Mouse (Mus musculus) urinary bladder, postnatal 25 days (tissue): ENCODE results near the gene H2-Eb2.
A peak's percentile ranks its signal among the peaks of the same experiment; 100 is the strongest.
"Not testable (repeated sequence)": the region's sequence is repeated elsewhere in the genome, so short reads cannot be mapped to it uniquely, and the experiment has no call there.

Experiments
- DNase-seq: peaks from one replicate; pipeline ENCODE4 v3.0.0; 2022; ENCODE audit warnings: low spot score

H2-Eb2 gene

GRCm38 (mm10) chr17:34306407-34306806 is 19.1 kb upstream of the H2-Eb2 start:
- no peak for DNase-seq

DNA sequence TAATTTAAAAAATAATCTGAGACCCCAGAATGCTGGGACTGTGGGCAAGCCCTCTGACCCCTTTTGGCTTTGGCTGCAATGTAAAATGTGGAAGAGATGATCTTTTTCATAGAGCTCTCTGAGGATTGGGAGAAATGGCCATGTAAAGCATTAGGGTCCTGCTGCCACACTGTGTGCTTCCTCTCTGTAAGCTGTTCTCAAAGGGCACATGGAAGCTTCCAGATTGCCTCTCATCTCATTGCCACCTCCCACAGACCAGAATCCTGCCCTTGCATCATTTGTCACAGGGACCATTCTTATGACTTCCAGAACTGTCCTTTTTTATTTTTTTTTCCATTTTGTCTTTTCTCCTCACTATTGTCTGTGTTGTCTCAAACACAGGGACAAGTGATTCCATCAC is 18.2 kb upstream of the H2-Eb2 start:
- DNase-seq, result no peak

- DNase-seq, result no peak
These were observed 17.3 kb upstream of the H2-Eb2 start for GRCm38 (mm10) chr17:34308161-34308560.

DNA sequence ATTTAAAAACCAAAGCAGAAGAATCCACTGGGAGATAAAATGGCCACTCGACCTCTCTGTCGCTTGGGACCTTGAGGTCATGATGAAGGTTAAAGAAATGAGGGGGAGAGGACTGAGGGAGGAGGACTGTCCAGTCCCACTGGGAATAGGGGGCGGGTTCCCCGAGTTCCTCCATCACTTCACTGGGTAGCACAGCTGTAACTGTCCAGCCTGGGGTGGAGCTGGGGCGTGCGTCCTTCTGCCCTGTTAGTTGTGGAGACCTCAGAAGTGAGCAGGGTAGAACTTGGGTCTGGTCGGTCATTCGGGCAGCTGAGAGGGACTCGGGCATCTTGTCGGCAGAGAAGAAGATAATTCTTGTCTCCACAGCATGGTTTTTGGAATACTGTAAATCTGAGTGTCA is 16.2 kb upstream of the H2-Eb2 start:
- DNase-seq, result no peak

DNA sequence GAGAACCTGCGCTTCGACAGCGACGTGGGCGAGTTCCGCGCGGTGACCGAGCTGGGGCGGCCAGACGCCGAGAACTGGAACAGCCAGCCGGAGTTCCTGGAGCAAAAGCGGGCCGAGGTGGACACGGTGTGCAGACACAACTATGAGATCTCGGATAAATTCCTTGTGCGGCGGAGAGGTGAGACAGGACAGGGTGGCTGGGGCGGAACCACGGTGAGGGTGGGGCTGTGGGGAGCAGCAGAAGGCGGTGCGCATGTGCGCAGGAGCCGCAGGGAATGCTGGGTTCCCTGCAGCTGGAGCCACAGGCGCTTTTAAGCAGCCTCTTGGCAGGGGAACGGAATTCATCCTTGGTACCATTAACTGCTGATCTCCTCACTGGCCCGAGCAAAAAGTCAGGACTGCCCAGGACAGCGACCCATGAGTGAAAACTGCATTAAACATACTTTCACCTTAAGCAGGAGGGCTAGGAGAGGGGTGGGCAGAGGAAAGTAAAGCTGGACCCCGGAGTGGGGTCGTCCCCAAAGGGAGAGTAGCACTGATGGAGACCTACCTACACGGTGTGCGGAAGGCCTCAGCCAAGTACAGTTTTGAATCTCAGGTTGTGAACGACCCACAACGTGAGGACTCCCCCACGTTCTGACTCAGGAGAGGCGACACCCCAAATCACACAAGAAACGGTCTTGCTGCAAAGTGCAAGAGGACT is 15.6 kb upstream of the H2-Eb2 start:
- DNase-seq, result peak; percentile 48

GRCm38 (mm10) chr17:34310526-34310925 is 14.9 kb upstream of the H2-Eb2 start:
- not testable (repeated sequence) for DNase-seq

DNA sequence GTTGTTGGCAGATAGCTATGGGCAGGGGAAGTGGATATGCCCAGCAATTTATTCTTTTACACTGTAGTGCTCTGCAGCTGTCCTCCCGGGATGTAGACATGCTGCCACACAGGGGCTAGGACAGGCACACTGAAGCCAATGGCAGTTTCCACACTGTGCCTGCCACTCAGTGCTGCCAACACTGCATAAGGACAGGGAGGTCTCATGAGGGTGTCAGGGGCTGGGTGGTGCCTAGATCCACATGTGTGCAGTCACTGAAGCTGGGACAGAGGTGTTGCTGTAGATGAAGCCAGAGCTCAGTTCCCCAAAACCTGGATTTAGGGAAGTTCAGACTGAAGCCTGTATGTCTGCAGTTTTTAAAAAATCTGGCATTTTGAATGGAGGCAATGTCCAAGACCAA is 13.3 kb upstream of the H2-Eb2 start:
- no peak for DNase-seq

DNA sequence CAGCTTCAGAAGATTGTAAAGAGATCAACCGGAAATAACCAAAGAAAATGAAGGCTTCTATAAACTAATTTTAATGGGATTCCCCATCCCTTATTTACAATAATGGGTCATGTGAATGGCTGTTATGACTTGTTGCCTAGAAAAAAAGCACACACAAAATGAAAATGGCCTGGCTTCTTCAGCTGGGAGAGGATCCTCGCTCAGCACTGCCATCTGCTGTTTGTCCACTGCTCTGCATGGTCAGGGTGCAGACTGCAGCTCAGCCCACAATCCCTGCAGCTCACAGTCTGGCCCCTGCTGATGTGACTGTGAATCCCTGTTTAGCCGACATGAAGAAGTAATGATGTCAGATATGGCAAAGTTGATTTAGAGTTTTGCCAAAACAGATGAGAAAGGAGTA is 12.1 kb upstream of the H2-Eb2 start:
- DNase-seq, result peak; percentile 81

DNA sequence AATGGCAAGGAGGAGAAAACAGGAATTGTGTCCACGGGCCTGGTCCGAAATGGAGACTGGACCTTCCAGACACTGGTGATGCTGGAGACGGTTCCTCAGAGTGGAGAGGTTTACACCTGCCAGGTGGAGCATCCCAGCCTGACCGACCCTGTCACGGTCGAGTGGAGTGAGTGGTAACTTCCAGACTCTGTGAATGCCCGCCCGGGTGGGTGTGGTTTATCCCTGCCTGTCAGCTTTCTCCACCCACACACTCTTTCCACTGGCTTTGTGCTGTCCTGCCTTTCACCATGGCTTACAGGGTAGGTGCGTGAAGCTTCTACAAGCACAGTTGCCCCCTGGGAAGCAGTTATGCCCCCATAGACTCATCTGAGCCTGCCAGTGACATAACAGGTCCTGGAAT is 11.2 kb upstream of the H2-Eb2 start:
- DNase-seq, result no peak

GRCm38 (mm10) chr17:34315512-34315911 is 10.0 kb upstream of the H2-Eb2 start:
- no peak for DNase-seq

DNA sequence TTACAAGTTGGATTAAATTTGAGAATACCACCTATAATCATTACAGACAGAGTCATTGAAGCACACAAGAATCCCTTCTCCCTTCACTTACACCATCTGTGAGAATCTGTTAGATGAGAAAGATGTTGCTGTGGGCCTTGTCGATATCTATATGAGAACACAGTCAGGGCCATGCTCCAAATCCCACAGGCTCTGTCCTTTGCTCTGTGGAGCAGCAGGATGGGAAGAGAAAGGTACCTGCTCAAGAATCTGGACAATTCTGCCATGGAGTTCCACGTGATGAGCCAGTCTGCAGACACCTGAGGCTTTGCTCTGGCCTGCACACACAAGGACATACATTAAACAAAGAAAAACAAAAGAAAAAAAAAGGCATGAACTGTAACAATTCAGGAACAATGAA is 8.8 kb upstream of the H2-Eb2 start:
- DNase-seq, result no peak

DNA sequence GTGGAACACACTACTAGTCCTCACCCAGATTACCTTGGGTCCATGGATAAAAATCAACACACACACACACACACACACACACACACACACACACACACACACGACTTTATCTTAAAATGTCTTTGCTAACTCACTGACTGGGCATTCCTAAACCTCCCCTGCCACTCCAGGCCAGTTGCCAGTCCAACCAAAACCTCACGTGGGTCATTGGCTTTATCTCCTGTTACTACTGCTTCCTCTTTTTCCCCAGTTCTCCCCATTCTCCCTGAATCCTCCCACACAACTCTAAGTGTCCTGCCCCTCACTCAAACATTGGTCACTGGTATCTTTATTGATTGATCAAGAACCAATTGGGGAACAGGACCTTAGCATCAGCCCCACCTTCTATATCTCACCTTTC is 8.2 kb upstream of the H2-Eb2 start:
- no peak for DNase-seq

GRCm38 (mm10) chr17:34326373-34326772 is 908 bp downstream of the H2-Eb2 start:
- DNase-seq, result no peak

DNA sequence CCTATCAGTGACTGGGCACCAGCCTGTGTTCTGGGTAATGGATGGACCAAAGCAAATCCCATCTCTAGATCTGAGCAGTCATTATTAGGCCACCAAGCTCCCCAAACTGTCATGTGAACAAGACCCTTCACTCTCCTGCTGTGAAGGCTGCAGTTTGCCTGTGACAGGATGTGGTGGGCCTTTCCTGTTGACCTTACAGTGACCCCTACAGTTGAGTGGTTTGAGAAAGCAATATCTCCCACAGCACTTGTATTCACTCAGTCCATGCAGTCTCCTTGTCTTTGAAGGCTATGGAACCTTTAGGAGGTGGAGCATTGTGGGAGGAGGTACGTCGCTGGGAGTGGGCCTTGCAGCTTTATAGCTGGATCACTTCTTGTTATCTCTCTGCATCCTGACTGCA is 4.3 kb downstream of the H2-Eb2 start:
- DNase-seq, result no peak

DNA sequence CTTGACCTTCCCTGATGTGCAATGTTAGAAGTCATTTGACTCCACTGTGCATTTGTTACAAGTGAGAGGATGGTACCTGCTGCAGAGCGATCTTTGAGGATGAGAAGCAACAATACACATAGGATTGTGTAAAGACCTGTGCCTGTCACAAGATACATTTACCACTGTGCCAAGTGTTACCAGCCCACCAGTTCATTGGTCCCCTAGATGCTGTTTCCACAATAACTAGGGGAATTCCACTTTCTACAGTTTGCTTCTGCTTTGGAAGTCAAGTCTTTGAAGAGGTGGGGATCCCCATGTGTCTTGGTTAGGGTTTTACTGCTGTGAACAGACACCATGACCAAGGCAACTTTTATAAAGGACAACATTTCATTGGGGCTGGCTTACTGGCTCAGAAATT is 5.7 kb downstream of the H2-Eb2 start:
- no peak for DNase-seq

GRCm38 (mm10) chr17:34340619-34341402 is 15.3 kb downstream of the H2-Eb2 start:
- no peak for DNase-seq

GRCm38 (mm10) chr17:34344882-34345281 is 19.4 kb downstream of the H2-Eb2 start:
- no peak for DNase-seq

DNA sequence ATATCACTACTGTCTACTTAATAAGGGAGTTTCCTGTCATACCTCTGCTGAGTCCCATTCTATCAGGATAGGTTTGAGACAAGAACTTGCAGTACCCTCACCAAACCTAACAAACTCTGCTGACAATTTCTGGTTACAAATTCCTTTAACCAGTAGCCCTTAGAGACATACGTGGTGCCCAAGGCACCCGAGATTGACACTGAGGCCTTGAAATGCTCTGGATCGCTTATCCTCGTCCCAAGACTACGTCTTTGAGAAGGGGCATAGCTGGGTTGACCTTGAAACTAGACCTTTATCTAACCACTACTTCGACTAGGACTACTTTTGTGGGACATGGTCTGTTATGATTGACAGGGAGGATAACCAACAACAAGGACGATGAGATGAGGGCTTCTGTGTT is 20.0 kb downstream of the H2-Eb2 start:
- no peak for DNase-seq

DNA sequence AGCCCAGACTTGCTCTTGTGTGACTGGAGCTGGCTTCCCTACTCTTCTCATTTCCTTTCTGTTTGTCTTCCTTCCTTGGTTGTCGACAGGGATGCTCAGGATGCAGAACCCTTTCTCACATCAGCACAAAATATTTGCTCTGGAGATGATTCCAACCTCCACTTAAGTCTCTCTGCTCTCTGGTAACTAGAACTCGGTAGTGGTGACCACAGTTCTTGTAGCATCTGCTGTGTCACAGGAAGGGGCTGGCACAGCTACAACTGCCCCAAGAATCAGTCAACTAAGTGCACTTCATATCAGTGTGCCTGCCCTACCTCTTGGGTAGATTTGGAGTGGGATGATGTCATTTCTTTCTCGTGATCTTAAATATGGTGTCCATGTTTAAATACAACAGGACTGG is 20.6 kb downstream of the H2-Eb2 start:
- DNase-seq, result no peak

DNA sequence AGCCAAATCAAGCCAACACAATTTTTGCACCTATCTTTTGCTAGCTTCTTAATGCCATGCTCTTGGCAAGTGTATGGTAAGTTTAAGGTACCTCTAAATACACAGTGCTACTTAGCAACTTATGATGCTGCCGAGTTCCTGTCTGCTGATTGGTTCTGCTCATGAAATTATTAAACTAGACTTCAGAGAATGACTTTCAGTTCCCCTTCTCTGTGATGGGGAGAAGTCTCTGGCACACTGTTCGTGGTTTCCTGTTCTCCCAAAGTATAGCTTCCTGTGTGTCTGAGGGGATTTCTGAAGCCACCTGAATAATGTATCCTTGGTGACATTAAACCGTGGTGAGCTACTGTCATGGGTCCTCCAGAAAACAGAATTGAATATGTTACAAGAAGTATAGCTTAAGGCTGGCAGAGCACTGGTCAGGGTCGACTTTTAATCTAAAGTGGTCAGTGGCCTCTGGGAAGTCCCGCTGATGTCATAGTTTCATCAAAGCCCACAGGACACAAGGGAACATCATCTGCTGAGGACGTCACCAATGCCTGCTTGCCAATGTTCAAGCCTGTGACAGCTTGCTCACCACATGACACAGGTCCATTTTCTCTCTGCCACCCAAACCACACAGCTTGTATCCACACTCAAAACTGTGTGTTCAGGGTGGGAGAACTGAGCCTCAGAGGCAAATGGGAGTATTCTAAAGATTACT is 22.3 kb downstream of the H2-Eb2 start:
- DNase-seq, result no peak

- DNase-seq, result peak; percentile 73
These were observed 24.0 kb downstream of the H2-Eb2 start for GRCm38 (mm10) chr17:34349429-34349828.

GRCm38 (mm10) chr17:34354539-34354938 is 29.1 kb downstream of the H2-Eb2 start, which contains the start of gene Btnl2:
Gene Btnl2, plus strand, starts transcription at chr17:34354822.
- DNase-seq, result no peak

- DNase-seq, result no peak
These were observed 29.5 kb downstream of the H2-Eb2 start for GRCm38 (mm10) chr17:34354940-34355339.
